Comparison of ENCODE assay signal across 21 mouse cellular contexts in the genomic region with DNA sequence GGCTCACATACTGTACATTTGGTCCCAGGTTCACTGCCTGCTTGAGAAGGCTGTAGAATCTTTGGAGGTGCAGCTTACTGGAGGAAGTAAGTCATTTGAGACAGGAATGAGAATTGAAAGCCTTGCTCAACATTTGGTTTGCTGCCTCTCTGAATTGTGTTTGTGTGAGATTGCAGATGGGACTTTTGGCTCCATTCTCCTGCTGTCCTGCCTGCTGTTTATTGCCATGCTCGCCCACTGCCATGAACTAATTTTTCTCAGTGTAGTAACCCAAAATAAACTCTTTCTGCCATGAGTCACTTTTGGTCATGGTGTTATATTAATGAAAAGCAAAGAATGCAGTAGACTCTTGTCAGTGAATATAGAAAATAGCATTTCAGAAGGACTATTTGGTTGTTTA.
DNase-seq lines count a peak whose midpoint lies in the region; ATAC-seq and TF ChIP-seq lines count a peak whose summit lies in the region.
"Had no signal": no experiment of that assay in that cellular context is flagged by ENCODE, and none has a peak within 500 bp of the region (broad histone marks: within the 10 kb centered on the region; RNA-seq: fewer than 3 reads in every experiment).

No protein-coding gene starts in this region.

- peak; percentile 41 for DNase-seq in lung, postnatal 0 days (ENCODE audit: low spot score)
- DNase-seq in lung, adult 2 months = no peak
- DNase-seq in layer of hippocampus, adult 18-20 months (ENCODE audit: low spot score in 2 of 2) = peak; percentile 38 to 69
- DNase-seq in layer of hippocampus, postnatal 14 days (ENCODE audit: low spot score in 2 of 2) = peak; percentile 19 to 75
- peak; percentile 13 for DNase-seq in telencephalon, adult 2 months (ENCODE audit: low read depth, low spot score)
- DNase-seq: adrenal gland, postnatal 10 days; cerebellum, adult 18-20 months; heart, postnatal 14 days; kidney, adult 18-20 months; kidney, postnatal 10 days; midbrain, embryonic 14.5 days; right cerebral cortex, postnatal 14 days had no signal

- TF ChIP-seq CTCF in lung, postnatal 0 days (IDR thresholded peaks at IDR 0.05) = no peak
- no peak for TF ChIP-seq CTCF in lung, adult 2 months (IDR thresholded peaks at IDR 0.05; ENCODE audit: insufficient read depth, low read length)

- ATAC-seq in lung, postnatal 0 days = peak; percentile 47
- ATAC-seq in liver, embryonic 12.5 days = no peak
- no peak for ATAC-seq in activated CD4-positive, CD25-positive, alpha-beta regulatory T cell, adult 4 months

- TF ChIP-seq POLR2A in lung, adult 2 months (IDR thresholded peaks at IDR 0.05; ENCODE audit: borderline replicate concordance, extremely low read depth, low read depth, low read length) = no peak

- no peaks in the 10 kb centered on the region for H3K36me3 ChIP-seq in lung, postnatal 0 days (ENCODE audit: insufficient read depth, low read length)
- H3K36me3 ChIP-seq in liver, embryonic 12.5 days = no peaks in the 10 kb centered on the region
- H3K36me3 ChIP-seq: hindbrain, embryonic 12.5 days; limb, embryonic 10.5 days; lung, embryonic 15.5 days; neural tube, embryonic 13.5 days had no signal

- TF ChIP-seq EP300 in lung, postnatal 0 days (IDR thresholded peaks at IDR 0.05) = no peak

- no peaks in the 10 kb centered on the region for H3K9me3 ChIP-seq in lung, postnatal 0 days (ENCODE audit: low read length)
- no peaks in the 10 kb centered on the region for H3K9me3 ChIP-seq in liver, embryonic 12.5 days (replicated peaks)
- H3K9me3 ChIP-seq: hindbrain, embryonic 12.5 days; limb, embryonic 10.5 days; lung, embryonic 15.5 days; megakaryocyte, embryonic 14.5 days had no signal

- WGBS in lung, postnatal 0 days = 41% methylated on average over 1 of the region's 1 CpGs
- WGBS in lung, adult 2 months = 66% methylated on average over 1 of the region's 1 CpGs
- 54% methylated on average over 1 of the region's 1 CpGs for WGBS in liver, embryonic 12.5 days (ENCODE audit: insufficient replicate concordance)

- H3K27ac ChIP-seq in lung, postnatal 0 days (ENCODE audit: low read length) = no peak overlapping the region
- no peak overlapping the region for H3K27ac ChIP-seq in liver, embryonic 12.5 days
- H3K27ac ChIP-seq: hindbrain, embryonic 12.5 days; left cerebral cortex, adult 2 months; limb, embryonic 10.5 days; lung, embryonic 15.5 days; neural tube, embryonic 13.5 days had no signal

- no peak overlapping the region for H3K4me2 ChIP-seq in lung, postnatal 0 days (replicated peaks; ENCODE audit: low read depth, low read length)
- no peak overlapping the region for H3K4me2 ChIP-seq in liver, embryonic 12.5 days
- H3K4me2 ChIP-seq: heart, embryonic 11.5 days; hindbrain, embryonic 12.5 days; lung, embryonic 15.5 days; neural tube, embryonic 13.5 days had no signal

- H3K27me3 ChIP-seq in lung, postnatal 0 days (replicated peaks; ENCODE audit: insufficient read depth, low read length) = no peaks in the 10 kb centered on the region
- H3K27me3 ChIP-seq in liver, embryonic 12.5 days (replicated peaks) = no peaks in the 10 kb centered on the region
- H3K27me3 ChIP-seq: hindbrain, embryonic 12.5 days; lung, embryonic 15.5 days; megakaryocyte, embryonic 14.5 days; neural tube, embryonic 13.5 days had no signal

- no peak overlapping the region for H3K9ac ChIP-seq in lung, postnatal 0 days (replicated peaks; ENCODE audit: low read depth)
- no peak overlapping the region for H3K9ac ChIP-seq in liver, embryonic 12.5 days
- H3K9ac ChIP-seq: hindbrain, embryonic 12.5 days; lung, embryonic 15.5 days; neural tube, embryonic 13.5 days had no signal

- no peak overlapping the region for H3K4me3 ChIP-seq in lung, postnatal 0 days (ENCODE audit: low read depth, low read length)
- no peak overlapping the region for H3K4me3 ChIP-seq in lung, adult 2 months (replicated peaks; ENCODE audit: extremely low read depth, low read depth, low read length)
- H3K4me3 ChIP-seq in liver, embryonic 12.5 days = no peak overlapping the region
- H3K4me3 ChIP-seq: hindbrain, embryonic 12.5 days; left cerebral cortex, adult 2 months; limb, embryonic 10.5 days; lung, embryonic 15.5 days; megakaryocyte, embryonic 14.5 days; neural tube, embryonic 13.5 days had no signal

- no peaks in the 10 kb centered on the region for H3K4me1 ChIP-seq in lung, postnatal 0 days (ENCODE audit: insufficient read depth, low read depth, low read length)
- H3K4me1 ChIP-seq in lung, adult 2 months (ENCODE audit: control insufficient read depth, insufficient read depth, low read length) = no peaks in the 10 kb centered on the region
- H3K4me1 ChIP-seq in liver, embryonic 12.5 days = no peaks in the 10 kb centered on the region
- H3K4me1 ChIP-seq: hindbrain, embryonic 12.5 days; limb, embryonic 10.5 days; lung, embryonic 15.5 days; megakaryocyte, embryonic 14.5 days; neural tube, embryonic 13.5 days had no signal
